Mouse (Mus musculus) lung, embryonic 16.5 days (tissue): ENCODE measurements around the gene Tsc22d2. TPM values are rescaled to one million over a fixed set of nuclear protein-coding genes. Genes with fewer than 3 reads are reported as not detected.
A peak's percentile ranks its signal among the peaks of the same experiment; 100 is the strongest.

Experiments used
- ATAC-seq: fragments of 200-750 bp; cut with Nextera tagmentation; 2 replicates; pipeline ENCODE4 v1.8.0; 2017; ENCODE audit warnings: low read depth, mild to moderate bottlenecking, moderate library complexity
- H3K27ac ChIP-seq: fragments of 300-500 bp; sonication (generic); 2 replicates; pipeline ENCODE4 v1.5.1; 2014; ENCODE audit warnings: mild to moderate bottlenecking, control low read depth, low read length
- H3K27me3 ChIP-seq: fragments of 300-500 bp; sonication (generic); 2 replicates; pipeline ENCODE4 v1.6.1; 2014; ENCODE audit warnings: low read depth, low read length, mixed read lengths; ENCODE audit not compliant: control insufficient read depth, insufficient read depth
- H3K36me3 ChIP-seq: fragments of 300-500 bp; sonication (generic); 2 replicates; pipeline ENCODE4 v1.6.1; 2014; ENCODE audit warnings: low read length; ENCODE audit not compliant: control insufficient read depth, insufficient read depth
- H3K4me1 ChIP-seq: fragments of 300-500 bp; sonication (generic); replicated peaks from 2 replicates; pipeline ENCODE4 v1.6.1; 2014; ENCODE audit warnings: low read length, mixed read lengths; ENCODE audit not compliant: control insufficient read depth, insufficient read depth
- H3K4me2 ChIP-seq: fragments of 300-500 bp; sonication (generic); 2 replicates; pipeline ENCODE4 v1.6.1; 2014; ENCODE audit warnings: low read depth, low read length, control low read depth
- H3K4me3 ChIP-seq: fragments of 300-500 bp; sonication (generic); 2 replicates; pipeline ENCODE4 v1.5.1; 2014; ENCODE audit warnings: mild to moderate bottlenecking, low read length, control low read depth
- H3K9ac ChIP-seq: fragments of 300-500 bp; sonication (generic); 2 replicates; pipeline ENCODE4 v1.6.1; 2014; ENCODE audit warnings: low read length, control low read depth
- H3K9me3 ChIP-seq: fragments of 300-500 bp; sonication (generic); 2 replicates; pipeline ENCODE4 v1.6.1; 2016; ENCODE audit warnings: low read length; ENCODE audit not compliant: control insufficient read depth
- WGBS: fragments of 180-500 bp; shearing (Covaris S2); extraction: QIAGEN DNeasy Blood & Tissue Kit; methylation state at CpG from one replicate; pipeline ENCODE4 v1.1.7; 2014; 5-methylcytosine and 5-hydroxymethylcytosine counted together
- polyA plus RNA-seq: library from polyadenylated mRNA; unstranded; fragments of >200 nt; fragmentation: Nextera tagmentation; extraction: Ambion mirVana; gene quantifications from 2 replicates; pipeline ENCODE4 v1.2.1, GENCODE M21; 2015

Tsc22d2 gene
- polyA plus RNA-seq, 1 experiment from 2014 or later: 7.1 TPM

- no peak for ATAC-seq
- WGBS: 35% methylated on average over 1 of the region's 1 CpGs
- Histone ChIP-seq H3K27ac (no peak overlapping the region), H3K9me3 (no peaks in the 10 kb centered on the region), H3K27me3 (no peaks in the 10 kb centered on the region), H3K36me3 (no peaks in the 10 kb centered on the region), H3K4me1 (no peaks in the 10 kb centered on the region), H3K9ac (no peak overlapping the region), H3K4me3 (no peak overlapping the region), H3K4me2 (no peak overlapping the region)
Observed at GRCm38 (mm10) chr3:58385060-58385459, 29.5 kb upstream of the Tsc22d2 start.

GRCm38 (mm10) chr3:58388731-58389130 is 25.8 kb upstream of the Tsc22d2 start:
- Histone ChIP-seq H3K27me3 (no peaks in the 10 kb centered on the region), H3K9ac (no peak overlapping the region), H3K27ac (no peak overlapping the region), H3K9me3 (no peaks in the 10 kb centered on the region), H3K4me1 (no peaks in the 10 kb centered on the region), H3K4me2 (no peak overlapping the region), H3K4me3 (no peak overlapping the region), H3K36me3 (no peaks in the 10 kb centered on the region)
- WGBS: 71% methylated on average over 4 of the region's 4 CpGs
- no peak for ATAC-seq

- H3K9me3 ChIP-seq: no peaks in the 10 kb centered on the region
- no peak overlapping the region for H3K4me2 ChIP-seq
- H3K36me3 ChIP-seq: no peaks in the 10 kb centered on the region
- 65% methylated on average over 5 of the region's 5 CpGs for WGBS
- H3K27me3 ChIP-seq: no peaks in the 10 kb centered on the region
- no peaks in the 10 kb centered on the region for H3K4me1 ChIP-seq
- H3K9ac ChIP-seq: no peak overlapping the region
- no peak for ATAC-seq
- H3K4me3 ChIP-seq: no peak overlapping the region
- no peak overlapping the region for H3K27ac ChIP-seq
Observed at GRCm38 (mm10) chr3:58398541-58398940, 16.0 kb upstream of the Tsc22d2 start.

- Histone ChIP-seq H3K36me3 (no peaks in the 10 kb centered on the region), H3K4me3 (no peak overlapping the region), H3K27me3 (no peaks in the 10 kb centered on the region), H3K9me3 (no peaks in the 10 kb centered on the region), H3K9ac (no peak overlapping the region), H3K27ac (no peak overlapping the region), H3K4me1 (no peaks in the 10 kb centered on the region), H3K4me2 (no peak overlapping the region)
- no peak for ATAC-seq
- 43% methylated on average over 3 of the region's 3 CpGs for WGBS
Observed at GRCm38 (mm10) chr3:58399931-58400330, 14.6 kb upstream of the Tsc22d2 start.

GRCm38 (mm10) chr3:58411669-58412068 is 2.8 kb upstream of the Tsc22d2 start:
- no peak for ATAC-seq

GRCm38 (mm10) chr3:58413671-58414070 is 844 bp upstream of the Tsc22d2 start:
- peak overlapping the region; percentile 56 for H3K4me2 ChIP-seq
- 37% methylated on average over 5 of the region's 5 CpGs for WGBS
- H3K9me3 ChIP-seq: no peaks in the 10 kb centered on the region
- peak overlapping the region; percentile 100 for H3K27ac ChIP-seq
- ATAC-seq: no peak
- peak overlapping the region; percentile 98 for H3K4me3 ChIP-seq
- peaks cover 4% of the 10 kb centered on the region; the same call in 1 of the 2 replicates for H3K4me1 ChIP-seq
- H3K36me3 ChIP-seq: no peaks in the 10 kb centered on the region
- H3K9ac ChIP-seq: peak overlapping the region; percentile 70
- no peaks in the 10 kb centered on the region for H3K27me3 ChIP-seq

More at GRCm38 (mm10) chr3:58411669-58412068, 2.8 kb upstream of the Tsc22d2 start:
- no peaks in the 10 kb centered on the region for H3K27me3 ChIP-seq
- H3K4me2 ChIP-seq: no peak overlapping the region
- H3K4me3 ChIP-seq: no peak overlapping the region
- H3K27ac ChIP-seq: no peak overlapping the region
- H3K4me1 ChIP-seq: peaks cover 4% of the 10 kb centered on the region; the same call in 1 of the 2 replicates
- no peak overlapping the region for H3K9ac ChIP-seq
- H3K9me3 ChIP-seq: no peaks in the 10 kb centered on the region
- H3K36me3 ChIP-seq: no peaks in the 10 kb centered on the region

- H3K27me3 ChIP-seq: no peaks in the 10 kb centered on the region
- H3K4me2 ChIP-seq: peak overlapping the region; percentile 87
Observed at GRCm38 (mm10) chr3:58414986-58415883, 720 bp downstream of the Tsc22d2 start.

GRCm38 (mm10) chr3:58415884-58416725 is 1.6 kb downstream of the Tsc22d2 start:
- peak overlapping the region; percentile 100 for H3K27ac ChIP-seq

More at GRCm38 (mm10) chr3:58414986-58415883, 720 bp downstream of the Tsc22d2 start:
- Histone ChIP-seq H3K27ac (peak overlapping the region; percentile 100), H3K36me3 (no peaks in the 10 kb centered on the region), H3K4me3 (peak overlapping the region; percentile 98), H3K4me1 (peaks cover 5% of the 10 kb centered on the region; the same call in 1 of the 2 replicates), H3K9me3 (no peaks in the 10 kb centered on the region), H3K9ac (peak overlapping the region; percentile 98)
- WGBS: under 1% methylated on average over 73 of the region's 113 CpGs
- peak; percentile 78 for ATAC-seq

More at GRCm38 (mm10) chr3:58415884-58416725, 1.6 kb downstream of the Tsc22d2 start:
- WGBS: under 1% methylated on average over 84 of the region's 85 CpGs
- peaks cover 6% of the 10 kb centered on the region; the same call in 1 of the 2 replicates for H3K4me1 ChIP-seq
- H3K4me2 ChIP-seq: peak overlapping the region; percentile 87
- no peaks in the 10 kb centered on the region for H3K36me3 ChIP-seq
- ATAC-seq: peak; percentile 70
- no peaks in the 10 kb centered on the region for H3K9me3 ChIP-seq
- peak overlapping the region; percentile 98 for H3K9ac ChIP-seq
- H3K27me3 ChIP-seq: no peaks in the 10 kb centered on the region
- peak overlapping the region; percentile 98 for H3K4me3 ChIP-seq
